Mouse (Mus musculus): ENCODE measurements around the gene Haspin. TPM values are rescaled to one million over a fixed set of nuclear protein-coding genes. Genes with fewer than 3 reads are reported as not detected.

The Haspin gene
- polyA plus RNA-seq, 1 experiment = 0.66 TPM

DNA sequence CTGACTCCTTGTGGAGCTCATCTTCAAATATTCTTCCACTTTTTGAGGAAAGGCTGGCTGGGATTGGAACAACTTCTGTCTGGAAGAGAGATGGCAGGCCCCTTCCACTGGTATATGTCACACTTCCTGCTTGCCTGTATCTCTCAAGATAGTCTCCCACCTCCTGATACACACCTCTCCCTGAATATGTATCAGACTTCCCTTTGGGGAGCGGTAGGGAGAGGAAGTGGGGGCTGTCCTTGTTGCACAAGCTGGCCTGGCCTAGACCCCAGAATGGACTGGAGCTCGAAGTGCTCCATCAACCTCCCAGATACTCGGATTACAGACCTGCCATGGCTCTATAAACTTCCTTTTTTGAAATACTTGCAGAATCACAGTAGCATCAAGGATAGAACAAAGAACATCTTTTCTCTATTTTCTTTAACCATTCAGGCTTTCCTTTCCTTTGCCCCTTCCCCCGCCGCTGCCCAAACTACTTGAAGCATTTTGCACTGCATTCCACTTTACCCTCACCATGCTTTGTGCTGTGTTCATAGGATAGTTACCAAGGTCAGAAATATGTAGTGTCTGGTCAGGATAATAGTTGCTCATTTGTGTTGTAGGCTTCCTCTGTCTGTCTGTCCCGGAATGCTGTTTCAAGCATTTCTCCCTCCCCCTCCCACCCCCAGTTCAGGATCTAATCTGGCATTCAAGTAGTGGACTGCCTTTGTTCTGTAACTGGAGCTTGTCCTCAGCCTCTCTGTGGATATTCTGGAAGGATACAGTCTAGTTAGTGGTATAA, 50.2 kb downstream of the Haspin start:
- DNase-seq (ENCODE audit: low read depth) = no peak

Other genes starting within 250 kb of the Haspin start
- gene Atp2a3, start 177.1 kb downstream of the Haspin start, polyA plus RNA-seq (2012; rRNA removed) = 22.5 and 46.2 TPM in 2 replicates
- gene P2rx1, start 139.2 kb downstream of the Haspin start, polyA plus RNA-seq (2012; rRNA removed) = 18.8 and 30.3 TPM in 2 replicates
- 6.5 and 6.8 TPM in 2 replicates for gene Camkk1, start 119.3 kb downstream of the Haspin start, polyA plus RNA-seq (2012; rRNA removed)
- gene Ncbp3, start 90.5 kb downstream of the Haspin start, polyA plus RNA-seq (2012; rRNA removed) = 2.4 and 2.9 TPM in 2 replicates
- 4.4 and 5.6 TPM in 2 replicates for gene Itgae, start 47.7 kb downstream of the Haspin start, polyA plus RNA-seq (2012; rRNA removed)
- 1.8 TPM in 2 replicates for gene P2rx5, start 22.1 kb upstream of the Haspin start, polyA plus RNA-seq (2012; rRNA removed)
- gene Emc6, start 38.7 kb upstream of the Haspin start, polyA plus RNA-seq (2012; rRNA removed) = 45.7 and 63.7 TPM in 2 replicates
- gene Tax1bp3, start 38.8 kb upstream of the Haspin start, polyA plus RNA-seq (2012; rRNA removed) = 75.6 and 105 TPM in 2 replicates
- 21.1 and 21.7 TPM in 2 replicates for gene Ctns, start 60.7 kb upstream of the Haspin start, polyA plus RNA-seq (2012; rRNA removed)
- 11.5 and 11.8 TPM in 2 replicates for gene Shpk, start 61.2 kb upstream of the Haspin start, polyA plus RNA-seq (2012; rRNA removed)
- gene Trpv1, start 96.0 kb upstream of the Haspin start, polyA plus RNA-seq (2012; rRNA removed) = 3.6 and 4.5 TPM in 2 replicates
- gene Trpv3, start 129.1 kb upstream of the Haspin start, polyA plus RNA-seq (2012; rRNA removed) = 0.18 and 0.25 TPM in 2 replicates
- gene Aspa, start 191.3 kb upstream of the Haspin start, polyA plus RNA-seq (2012; rRNA removed) = 8.6 and 12.7 TPM in 2 replicates
- gene Gm49340, start 191.4 kb upstream of the Haspin start, polyA plus RNA-seq (2012; rRNA removed) = 0.04 TPM in 1 of 2 replicates, not detected in the other
- gene Spata22, start 191.4 kb upstream of the Haspin start, polyA plus RNA-seq (2012; rRNA removed) = 0.19 and 0.22 TPM in 2 replicates
- 0.23 and 0.34 TPM in 2 replicates for gene Olfr20, start 212.5 kb upstream of the Haspin start, polyA plus RNA-seq (2012; rRNA removed)
- gene Olfr376, start 233.0 kb upstream of the Haspin start, polyA plus RNA-seq (2012; rRNA removed) = not detected in 2 replicates